Mouse (Mus musculus) c-Kit-positive CD71-positive TER-119-positive erythroid progenitor cells, embryonic 14.5 days (primary cell): Measurements from ENCODE around the gene Kcna1.

Source experiments
- DNase-seq: peaks from one replicate; pipeline ENCODE4 v3.0.0-alpha.2; 2013; ENCODE audit warnings: low spot score

Gene Kcna1

DNA sequence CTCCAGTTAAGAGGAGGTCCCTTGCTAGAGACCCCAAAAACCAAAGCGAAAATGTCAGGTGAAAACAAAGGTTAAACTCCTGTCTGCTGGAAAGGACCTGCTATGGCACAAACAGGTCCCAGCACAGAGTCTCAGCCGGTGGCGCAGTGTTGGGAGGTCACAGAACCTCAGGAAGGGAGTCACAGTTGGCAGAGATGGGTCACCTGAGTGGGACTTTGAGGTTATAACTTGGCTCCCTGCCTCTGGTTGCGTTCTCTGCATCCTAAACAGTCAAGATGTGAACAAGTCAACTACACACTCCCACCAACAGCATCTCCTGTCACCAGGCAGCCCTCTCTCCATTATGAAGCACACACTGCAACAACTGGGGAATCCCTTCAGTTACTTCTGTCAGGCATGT, 48.4 kb downstream of the Kcna1 start:
- DNase-seq: no peak

DNA sequence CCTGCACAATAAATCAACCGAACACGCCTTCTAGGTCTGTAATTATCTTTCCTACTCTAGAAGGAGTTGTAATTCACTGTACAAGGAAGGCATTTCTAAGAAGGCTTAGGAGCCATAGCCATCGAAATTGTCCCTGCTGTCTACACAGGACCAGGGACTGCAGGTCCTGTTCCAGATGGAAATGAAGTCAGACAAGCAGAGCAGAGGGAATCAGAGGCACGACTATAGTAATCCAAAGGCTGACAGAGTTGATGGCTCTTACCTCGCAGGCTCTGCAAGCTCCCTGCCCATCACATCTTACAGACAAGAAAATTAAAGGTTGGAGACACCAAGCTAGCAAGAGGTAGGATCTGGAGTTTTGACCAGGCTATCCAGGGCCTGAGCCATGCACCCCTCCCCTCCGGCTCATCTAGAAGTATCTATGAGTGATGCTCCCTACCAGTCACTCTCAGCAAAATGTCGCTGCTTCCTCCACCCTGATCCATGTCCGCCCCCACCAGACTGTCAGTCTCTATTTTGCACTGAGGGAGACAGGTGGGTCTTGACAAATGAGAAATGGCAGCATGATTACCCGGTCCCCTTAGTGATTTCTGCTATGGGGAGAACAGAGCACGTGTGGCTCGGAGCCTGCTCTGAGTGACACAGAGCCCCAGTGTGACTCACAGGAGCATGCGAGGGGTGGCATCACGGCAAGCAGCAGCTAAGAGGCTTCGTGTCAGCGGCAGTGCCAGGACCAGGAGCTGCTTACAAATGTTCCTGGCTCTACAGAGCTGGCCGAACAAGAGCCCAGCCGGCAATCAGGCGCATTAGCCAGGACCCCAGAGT, 50.2 kb downstream of the Kcna1 start:
- DNase-seq: no peak

DNA sequence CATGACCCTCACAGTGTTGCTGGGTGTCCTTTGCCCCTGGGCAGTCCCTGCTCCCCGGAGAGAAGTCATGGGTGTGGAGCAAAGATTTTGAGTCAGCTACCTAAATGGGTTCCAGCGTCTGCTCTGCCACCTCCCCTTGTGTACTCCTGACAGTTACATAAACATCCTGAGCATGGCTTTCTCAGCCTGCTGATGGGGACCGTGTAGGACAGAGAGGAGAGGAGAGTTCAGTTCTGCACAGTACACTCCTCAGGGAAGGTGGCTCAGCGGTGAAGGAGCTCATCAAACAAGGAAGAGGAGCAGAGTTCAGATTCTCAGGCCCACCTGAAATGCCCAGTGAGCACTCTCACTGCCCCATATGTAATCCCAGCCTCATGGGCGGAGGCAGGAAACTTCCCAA, 51.1 kb downstream of the Kcna1 start:
- no peak for DNase-seq

DNA sequence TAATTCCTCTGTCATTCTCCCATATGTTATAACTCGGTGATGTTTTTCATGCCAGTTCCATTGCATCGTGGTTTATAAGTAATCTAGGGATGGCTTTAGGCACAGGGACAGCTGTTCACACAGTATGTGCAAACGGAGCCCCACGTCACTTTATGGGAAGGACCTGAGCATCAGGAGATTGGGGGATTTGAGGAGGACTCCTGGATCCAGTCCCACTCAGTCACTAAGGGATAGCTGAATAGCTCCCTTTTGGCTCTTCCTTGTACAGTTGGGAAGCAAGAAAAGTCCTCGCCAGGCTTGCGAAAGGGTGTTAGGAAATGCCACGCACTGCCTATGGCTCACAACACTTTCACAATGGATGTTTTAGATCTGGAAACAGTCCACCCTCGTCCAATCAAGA, 51.8 kb downstream of the Kcna1 start:
- DNase-seq: no peak

DNA sequence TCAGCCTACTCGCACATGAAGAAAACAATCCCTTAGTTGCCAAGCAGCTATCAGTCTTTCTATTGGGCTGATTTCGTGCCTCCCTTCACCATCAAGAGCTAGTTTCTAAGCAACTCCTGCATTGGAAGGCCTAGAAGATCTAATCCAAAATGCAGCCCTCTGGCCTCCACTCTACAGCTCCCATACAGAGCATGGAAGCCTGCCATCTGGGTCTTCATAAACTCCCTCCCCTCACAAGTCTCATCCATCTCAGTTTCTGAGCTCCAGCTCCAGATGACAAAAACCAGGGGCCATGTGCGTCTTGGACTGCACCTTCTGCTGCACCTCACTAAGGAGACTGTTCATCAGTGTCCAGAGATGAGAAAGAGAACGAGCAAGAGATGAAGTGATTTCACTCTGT, 52.8 kb downstream of the Kcna1 start:
- DNase-seq: no peak
